Mouse (Mus musculus) large intestine, adult 2 months (tissue): ENCODE measurements around the gene Helq. TPM values are rescaled to one million over a fixed set of nuclear protein-coding genes. Genes with fewer than 3 reads are reported as not detected.

Experiments used
- polyA plus RNA-seq: library from polyadenylated mRNA; depleted of rRNA; stranded (reverse); fragments of >200 nt; gene quantifications from 2 replicates; pipeline ENCODE4 v1.2.3, GENCODE M21; 2012; rRNA removed

Gene Helq
- polyA plus RNA-seq, 1 experiment: 5.5 TPM

Other genes starting within 250 kb of the Helq start
- 2,125 and 2,622 TPM in 2 replicates for gene Plac8, start 226.4 kb downstream of the Helq start, polyA plus RNA-seq
- 46.8 and 56.9 TPM in 2 replicates for gene Coq2, start 123.5 kb downstream of the Helq start, polyA plus RNA-seq
- 5.8 and 7.5 TPM in 2 replicates for gene Hpse, start 78.9 kb downstream of the Helq start, polyA plus RNA-seq
- 23.2 and 34.4 TPM in 2 replicates for gene Mrps18c, start within 50 bp of the Helq start, polyA plus RNA-seq
- gene Abraxas1, start 22.4 kb upstream of the Helq start, polyA plus RNA-seq: 3.3 and 4.8 TPM in 2 replicates
- gene Gpat3, start 47.1 kb upstream of the Helq start, polyA plus RNA-seq: 21.0 and 40.8 TPM in 2 replicates